Mouse (Mus musculus) lung, postnatal 0 days (tissue): Measurements from ENCODE around the gene Fndc1.

ENCODE experiments used
- CTCF ChIP-seq: IDR thresholded peaks from 2 replicates; pipeline ENCODE4 v1.5.1; 2016; ENCODE audit warnings: antibody characterized with exemption, mild to moderate bottlenecking
- EP300 ChIP-seq: IDR thresholded peaks from 2 replicates; pipeline ENCODE4 v1.6.1; 2016; ENCODE audit warnings: antibody characterized with exemption, mild to moderate bottlenecking, control low read depth

GRCm38 (mm10) chr17:7868631-7869030 is 41.5 kb upstream of the Fndc1 start:
- TF ChIP-seq EP300 (no peak), CTCF (peak; percentile 91)
